Mouse (Mus musculus) lung, embryonic 14.5 days (tissue): ENCODE data around the gene Anapc15-ps. TPM values are rescaled to one million over a fixed set of nuclear protein-coding genes. Genes with fewer than 3 reads are reported as not detected.

Source experiments
- ATAC-seq: fragments of 200-750 bp; cut with Nextera tagmentation; 2 replicates; pipeline ENCODE4 v1.8.0; 2017; ENCODE audit warnings: mild to moderate bottlenecking, moderate TSS enrichment, moderate library complexity; ENCODE audit not compliant: insufficient read depth
- DNase-seq: peaks from one replicate; pipeline ENCODE4 v3.0.0-alpha.2; 2015
- H3K27ac ChIP-seq: fragments of 300-500 bp; sonication (generic); 2 replicates; pipeline ENCODE4 v1.5.1; 2014; ENCODE audit warnings: low read depth, mild to moderate bottlenecking, moderate library complexity
- H3K27me3 ChIP-seq: fragments of 300-500 bp; sonication (generic); 2 replicates; pipeline ENCODE4 v1.6.1; 2014; ENCODE audit warnings: low read length, control low read depth; ENCODE audit not compliant: insufficient read depth
- H3K36me3 ChIP-seq: fragments of 300-500 bp; sonication (generic); 2 replicates; pipeline ENCODE4 v1.6.1; 2014; ENCODE audit warnings: control low read depth; ENCODE audit not compliant: insufficient read depth
- H3K4me1 ChIP-seq: fragments of 300-500 bp; sonication (generic); 2 replicates; pipeline ENCODE4 v1.6.1; 2014; ENCODE audit warnings: antibody characterized with exemption, control low read depth; ENCODE audit not compliant: insufficient read depth
- H3K4me2 ChIP-seq: fragments of 300-500 bp; sonication (generic); 2 replicates; pipeline ENCODE4 v1.6.1; 2014; ENCODE audit warnings: mild to moderate bottlenecking
- H3K4me3 ChIP-seq: fragments of 300-500 bp; sonication (generic); 2 replicates; pipeline ENCODE4 v1.5.1; 2014; ENCODE audit warnings: low read depth, low read length
- H3K9ac ChIP-seq: fragments of 300-500 bp; sonication (generic); 2 replicates; pipeline ENCODE4 v1.6.1; 2014
- H3K9me3 ChIP-seq: fragments of 300-500 bp; sonication (generic); 2 replicates; pipeline ENCODE4 v1.6.1; 2016; ENCODE audit warnings: low read depth, low read length, control low read depth
- CTCF ChIP-seq: IDR thresholded peaks from 2 replicates; pipeline ENCODE4 v1.5.1; 2016; ENCODE audit warnings: antibody characterized with exemption, low read depth
- WGBS: fragments of 180-500 bp; shearing (Covaris S2); extraction: QIAGEN DNeasy Blood & Tissue Kit; methylation state at CpG from one replicate; pipeline ENCODE4 v1.1.7; 2014; 5-methylcytosine and 5-hydroxymethylcytosine counted together
- polyA plus RNA-seq: library from polyadenylated mRNA; unstranded; fragments of >200 nt; fragmentation: Nextera tagmentation; extraction: Ambion mirVana; gene quantifications from 2 replicates; pipeline ENCODE4 v1.2.1, GENCODE M21; 2014

Gene Anapc15-ps
- polyA plus RNA-seq, 1 experiment from 2014 or later = not detected

- DNase-seq = peak; percentile 50
- Histone ChIP-seq H3K36me3 (no peaks in the 10 kb centered on the region), H3K27me3 (no peaks in the 10 kb centered on the region), H3K9me3 (no peaks in the 10 kb centered on the region), H3K4me1 (peaks cover 14% of the 10 kb centered on the region), H3K4me3 (no peak overlapping the region), H3K4me2 (no peak overlapping the region), H3K9ac (no peak overlapping the region), H3K27ac (peak overlapping the region; percentile 13; the same call in 1 of the 2 replicates)
- 38% methylated on average over 6 of the region's 6 CpGs for WGBS
- no peak for ATAC-seq
- TF ChIP-seq CTCF = no peak
Measured at GRCm38 (mm10) chr10:95712221-95712620, 39.0 kb upstream of the Anapc15-ps start.

- Histone ChIP-seq H3K4me1 (peaks cover 14% of the 10 kb centered on the region), H3K4me2 (no peak overlapping the region), H3K9me3 (no peaks in the 10 kb centered on the region), H3K27ac (no peak overlapping the region), H3K27me3 (no peaks in the 10 kb centered on the region), H3K9ac (no peak overlapping the region), H3K4me3 (no peak overlapping the region), H3K36me3 (no peaks in the 10 kb centered on the region)
- no peak for ATAC-seq
- WGBS = 50% methylated on average over 8 of the region's 8 CpGs
- no peak for TF ChIP-seq CTCF
- DNase-seq = no peak
Measured at GRCm38 (mm10) chr10:95709903-95710660, 36.8 kb upstream of the Anapc15-ps start.

- DNase-seq (peak; percentile 39), ATAC-seq (no peak)
- H3K27ac ChIP-seq = no peak overlapping the region
Measured at GRCm38 (mm10) chr10:95709143-95709880, 36.1 kb upstream of the Anapc15-ps start.

DNA sequence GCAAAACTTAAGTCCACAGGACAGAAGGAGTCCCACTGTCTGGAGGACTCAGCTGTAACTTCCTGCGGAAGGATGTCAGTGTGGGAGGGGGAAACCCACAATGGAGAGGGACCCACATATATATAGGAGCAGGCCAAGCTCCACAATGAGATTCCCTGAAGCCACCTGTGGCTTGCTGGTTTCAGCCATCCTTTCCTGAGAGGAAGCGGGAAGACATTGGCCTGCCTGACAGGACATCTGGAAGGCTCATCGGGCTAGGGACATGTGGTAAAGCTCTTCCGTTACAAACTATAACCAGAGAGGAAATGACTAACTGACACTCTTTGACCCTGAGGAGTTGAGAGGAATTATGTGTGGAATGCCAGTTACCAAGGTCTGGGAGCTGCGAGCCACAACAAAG, 34.8 kb upstream of the Anapc15-ps start:
- peaks cover 14% of the 10 kb centered on the region for H3K4me1 ChIP-seq
- H3K36me3 ChIP-seq = no peaks in the 10 kb centered on the region
- 36% methylated on average over 5 of the region's 5 CpGs for WGBS
- no peak overlapping the region for H3K9ac ChIP-seq
- TF ChIP-seq CTCF = no peak
- peak overlapping the region; percentile 16; the same call in 1 of the 2 replicates for H3K27ac ChIP-seq
- H3K4me3 ChIP-seq = no peak overlapping the region
- DNase-seq (peak; percentile 68), ATAC-seq (peak; percentile 65)
- no peak overlapping the region for H3K4me2 ChIP-seq
- H3K27me3 ChIP-seq = no peaks in the 10 kb centered on the region
- no peaks in the 10 kb centered on the region for H3K9me3 ChIP-seq

More at GRCm38 (mm10) chr10:95709143-95709880, 36.1 kb upstream of the Anapc15-ps start:
- Histone ChIP-seq H3K27me3 (no peaks in the 10 kb centered on the region), H3K9me3 (no peaks in the 10 kb centered on the region), H3K4me1 (peaks cover 14% of the 10 kb centered on the region), H3K4me3 (no peak overlapping the region), H3K36me3 (no peaks in the 10 kb centered on the region), H3K4me2 (no peak overlapping the region), H3K9ac (no peak overlapping the region)
- 42% methylated on average over 10 of the region's 10 CpGs for WGBS
- no peak for TF ChIP-seq CTCF

DNA sequence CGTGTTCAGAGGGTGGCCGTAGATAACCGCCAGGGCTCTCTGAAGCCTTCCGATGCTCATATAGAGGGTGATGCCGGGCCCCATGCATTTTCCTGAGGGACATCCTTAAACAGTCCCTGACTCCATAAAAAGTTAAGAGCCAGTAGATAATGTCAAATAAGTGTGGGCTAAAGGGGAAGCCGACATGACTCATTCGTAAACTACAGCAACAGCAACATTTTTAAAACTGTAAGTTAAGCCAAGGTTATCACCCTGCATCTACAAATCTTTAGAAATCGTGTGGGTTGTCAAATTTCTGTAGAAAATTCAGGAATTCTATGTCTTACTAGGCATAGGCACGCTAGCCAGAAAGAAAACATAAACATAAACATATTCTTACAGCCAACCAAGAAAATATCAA, 33.6 kb upstream of the Anapc15-ps start:
- peaks cover 10% of the 10 kb centered on the region for H3K4me1 ChIP-seq
- H3K27ac ChIP-seq = no peak overlapping the region
- WGBS = 79% methylated on average over 9 of the region's 9 CpGs
- H3K27me3 ChIP-seq = no peaks in the 10 kb centered on the region
- no peak overlapping the region for H3K4me3 ChIP-seq
- no peaks in the 10 kb centered on the region for H3K36me3 ChIP-seq
- DNase-seq (no peak), ATAC-seq (no peak)
- H3K4me2 ChIP-seq = no peak overlapping the region
- TF ChIP-seq CTCF = no peak
- H3K9ac ChIP-seq = no peak overlapping the region
- H3K9me3 ChIP-seq = no peaks in the 10 kb centered on the region

- H3K4me2 ChIP-seq = no peak overlapping the region
- H3K9me3 ChIP-seq = no peaks in the 10 kb centered on the region
- H3K27me3 ChIP-seq = no peaks in the 10 kb centered on the region
- TF ChIP-seq CTCF = no peak
- peaks cover 10% of the 10 kb centered on the region for H3K4me1 ChIP-seq
- no peak overlapping the region for H3K9ac ChIP-seq
- no peak overlapping the region for H3K27ac ChIP-seq
- 80% methylated on average over 3 of the region's 3 CpGs for WGBS
- no peaks in the 10 kb centered on the region for H3K36me3 ChIP-seq
- H3K4me3 ChIP-seq = no peak overlapping the region
- no peak for DNase-seq
- no peak for ATAC-seq
Measured at GRCm38 (mm10) chr10:95705747-95706146, 32.5 kb upstream of the Anapc15-ps start.

- WGBS = 91% methylated on average over 6 of the region's 6 CpGs
Measured at GRCm38 (mm10) chr10:95704847-95705246, 31.6 kb upstream of the Anapc15-ps start.

More at GRCm38 (mm10) chr10:95704847-95705246, 31.6 kb upstream of the Anapc15-ps start:
- no peak for DNase-seq
- no peak for TF ChIP-seq CTCF
- no peak overlapping the region for H3K27ac ChIP-seq
- no peak overlapping the region for H3K4me2 ChIP-seq
- no peaks in the 10 kb centered on the region for H3K9me3 ChIP-seq
- no peaks in the 10 kb centered on the region for H3K27me3 ChIP-seq
- ATAC-seq = no peak
- H3K4me3 ChIP-seq = no peak overlapping the region
- peaks cover 10% of the 10 kb centered on the region; the same call in 1 of the 2 replicates for H3K4me1 ChIP-seq
- H3K36me3 ChIP-seq = no peaks in the 10 kb centered on the region
- no peak overlapping the region for H3K9ac ChIP-seq
